Mouse (Mus musculus) stomach, embryonic 14.5 days (tissue): ENCODE data around the gene Steap2. TPM values are rescaled to one million over a fixed set of nuclear protein-coding genes. Genes with fewer than 3 reads are reported as not detected.
"Not testable (repeated sequence)": the region's sequence is repeated elsewhere in the genome, so short reads cannot be mapped to it uniquely, and the experiment has no call there.

ENCODE experiments used
- ATAC-seq: fragments of 200-750 bp; cut with Nextera tagmentation; 2 replicates; pipeline ENCODE4 v1.8.0; 2017; ENCODE audit warnings: low read depth, moderate TSS enrichment; ENCODE audit not compliant: insufficient number of reproducible peaks, insufficient read depth, low FRiP score
- H3K27ac ChIP-seq: fragments of 300-500 bp; sonication (generic); 2 replicates; pipeline ENCODE4 v1.5.1; 2014; ENCODE audit warnings: mild to moderate bottlenecking, low read length, moderate library complexity, mixed read lengths
- H3K27me3 ChIP-seq: fragments of 300-500 bp; sonication (generic); 2 replicates; pipeline ENCODE4 v1.6.1; 2014; ENCODE audit warnings: low read length, control low read depth, mixed read lengths; ENCODE audit not compliant: control insufficient read depth, insufficient read depth
- H3K36me3 ChIP-seq: fragments of 300-500 bp; sonication (generic); 2 replicates; pipeline ENCODE4 v1.6.1; 2014; ENCODE audit warnings: mild to moderate bottlenecking, control low read depth, low read length, moderate library complexity, mixed read lengths; ENCODE audit not compliant: control insufficient read depth, insufficient read depth
- H3K4me1 ChIP-seq: fragments of 300-500 bp; sonication (generic); 2 replicates; pipeline ENCODE4 v1.6.1; 2014; ENCODE audit warnings: low read length, control low read depth, mixed read lengths; ENCODE audit not compliant: control insufficient read depth, insufficient read depth
- H3K4me2 ChIP-seq: fragments of 300-500 bp; sonication (generic); replicated peaks from 2 replicates; pipeline ENCODE4 v1.6.1; 2014; ENCODE audit warnings: low read depth, low read length, control low read depth
- H3K4me3 ChIP-seq: fragments of 300-500 bp; sonication (generic); 2 replicates; pipeline ENCODE4 v1.5.1; 2014; ENCODE audit warnings: low read depth, low read length, control low read depth
- H3K9ac ChIP-seq: fragments of 300-500 bp; sonication (generic); replicated peaks from 2 replicates; pipeline ENCODE4 v1.6.1; 2014; ENCODE audit warnings: low read depth, mild to moderate bottlenecking, control low read depth, low read length, moderate library complexity, mixed read lengths
- H3K9me3 ChIP-seq: fragments of 300-500 bp; sonication (generic); 2 replicates; pipeline ENCODE4 v1.6.1; 2016; ENCODE audit warnings: low read depth, low read length, control low read depth; ENCODE audit not compliant: control insufficient read depth
- WGBS: fragments of 180-500 bp; shearing (Covaris S2); extraction: QIAGEN DNeasy Blood & Tissue Kit; methylation state at CpG from one replicate; pipeline ENCODE4 v1.1.7; 2014; 5-methylcytosine and 5-hydroxymethylcytosine counted together
- polyA plus RNA-seq: library from polyadenylated mRNA; unstranded; fragments of >200 nt; fragmentation: Nextera tagmentation; extraction: Ambion mirVana; gene quantifications from 2 replicates; pipeline ENCODE4 v1.2.1, GENCODE M21; 2014

Steap2 gene
- polyA plus RNA-seq, 1 experiment from 2014 or later, result 10.0 TPM

DNA sequence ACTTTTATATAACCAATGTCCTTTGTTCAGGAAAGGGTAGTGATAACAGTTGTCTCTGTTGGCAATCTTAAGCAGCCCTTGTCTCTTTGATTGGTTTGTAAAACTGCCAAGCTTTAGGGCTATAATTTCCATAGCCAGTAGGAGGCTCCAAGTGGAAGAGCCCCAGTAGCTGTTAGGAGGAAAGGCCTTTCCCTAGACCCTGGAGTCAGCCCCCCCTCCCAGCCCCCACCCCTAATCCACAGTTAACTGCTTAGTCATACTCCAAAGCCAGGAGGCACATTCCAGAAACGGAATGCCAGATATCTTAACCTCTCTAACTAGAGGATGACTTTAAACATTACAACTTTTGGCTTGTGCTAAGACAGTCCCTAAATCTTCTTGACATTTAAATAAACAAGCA is 7.4 kb downstream of the Steap2 start:
- H3K9ac ChIP-seq, result no peak overlapping the region
- no peaks in the 10 kb centered on the region for H3K27me3 ChIP-seq
- peak; percentile 61; the same call in 1 of the 2 replicates for ATAC-seq
- no peak overlapping the region for H3K27ac ChIP-seq
- H3K36me3 ChIP-seq, result no peaks in the 10 kb centered on the region
- H3K4me1 ChIP-seq, result 0 out of 2 replicates have a peak, but pooled peaks cover 10% of the 10 kb centered on the region
- no peaks in the 10 kb centered on the region for H3K9me3 ChIP-seq
- H3K4me2 ChIP-seq, result no peak overlapping the region
- H3K4me3 ChIP-seq, result no peak overlapping the region
- WGBS, result 3% methylated on average over 1 of the region's 1 CpGs

DNA sequence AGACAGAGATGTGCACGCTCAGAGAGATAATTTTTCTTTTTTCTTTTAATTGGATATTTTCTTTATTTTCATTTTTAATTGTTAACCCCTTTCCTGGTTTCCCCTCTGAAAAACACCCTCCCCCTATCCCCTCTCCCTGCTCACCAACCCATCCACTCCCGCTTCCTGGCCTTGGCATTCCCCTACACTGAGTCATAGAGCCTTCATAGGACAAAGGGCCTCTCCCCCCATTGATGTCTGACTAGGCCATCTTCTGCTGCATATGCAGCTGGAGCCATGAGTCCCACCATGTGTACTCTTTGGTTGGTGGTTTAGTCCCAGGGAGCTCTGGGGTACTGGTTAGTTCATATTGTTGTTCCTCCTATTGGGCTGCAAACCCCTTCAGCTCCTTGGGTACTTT is 9.4 kb downstream of the Steap2 start:
- H3K4me3 ChIP-seq, H3K4me2 ChIP-seq, H3K9me3 ChIP-seq, ATAC-seq, H3K9ac ChIP-seq, H3K27ac ChIP-seq, H3K36me3 ChIP-seq, H3K27me3 ChIP-seq: not testable (repeated sequence)
- 74% methylated on average over 2 of the region's 2 CpGs for WGBS
- H3K4me1 ChIP-seq, result 0 out of 2 replicates have a peak, but pooled peaks cover 10% of the 10 kb centered on the region

DNA sequence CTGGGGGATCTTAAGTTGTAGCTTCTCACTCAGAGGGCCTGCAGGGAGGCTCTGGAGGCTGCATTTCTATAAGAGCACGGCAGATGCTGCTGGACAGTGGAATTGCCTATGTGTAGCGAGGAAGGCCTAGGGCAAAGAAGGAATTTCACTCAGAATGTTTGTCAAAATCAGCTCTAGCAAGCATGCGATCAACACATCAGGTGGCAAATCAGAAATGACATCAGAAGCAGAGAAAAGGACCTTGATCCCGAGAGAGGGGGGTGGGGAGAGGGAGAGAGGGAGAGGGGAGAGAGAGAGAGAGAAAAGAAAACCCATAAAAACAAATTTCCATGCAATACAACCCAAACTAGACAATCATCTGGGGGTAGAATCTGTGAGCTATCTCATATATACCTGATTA is 11.1 kb downstream of the Steap2 start:
- Histone ChIP-seq H3K27ac (no peak overlapping the region), H3K36me3 (no peaks in the 10 kb centered on the region), H3K4me1 (0 out of 2 replicates have a peak, but pooled peaks cover 7% of the 10 kb centered on the region), H3K9me3 (no peaks in the 10 kb centered on the region), H3K9ac (no peak overlapping the region), H3K4me3 (no peak overlapping the region), H3K27me3 (no peaks in the 10 kb centered on the region), H3K4me2 (no peak overlapping the region)
- WGBS, result 78% methylated on average over 4 of the region's 4 CpGs
- ATAC-seq, result no peak

DNA sequence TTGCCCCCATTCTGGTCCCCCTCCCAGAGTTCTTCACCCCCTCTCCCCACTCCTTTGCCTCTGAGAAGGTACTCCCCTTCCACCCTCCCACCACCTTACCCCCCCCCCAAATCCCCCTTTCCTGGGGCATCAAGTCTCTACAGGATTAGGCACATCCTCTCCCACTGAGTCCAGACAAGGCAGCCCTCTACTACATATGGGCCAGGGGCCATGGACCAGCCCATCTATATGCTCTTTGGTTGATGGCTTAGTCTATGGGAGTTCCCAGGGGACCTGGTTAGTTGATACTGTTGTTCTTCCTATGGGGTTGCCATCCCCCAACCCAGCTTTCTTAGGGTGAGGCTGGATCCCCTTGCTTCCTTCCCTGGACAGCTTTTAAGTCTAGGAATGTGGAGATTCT is 14.9 kb downstream of the Steap2 start:
- H3K9me3 ChIP-seq, result no peaks in the 10 kb centered on the region
- no peak overlapping the region for H3K4me3 ChIP-seq
- no peak overlapping the region for H3K9ac ChIP-seq
- no peak overlapping the region for H3K4me2 ChIP-seq
- ATAC-seq, result no peak
- no peaks in the 10 kb centered on the region for H3K36me3 ChIP-seq
- H3K27me3 ChIP-seq, result no peaks in the 10 kb centered on the region
- H3K27ac ChIP-seq, result no peak overlapping the region
- no peaks in the 10 kb centered on the region for H3K4me1 ChIP-seq

DNA sequence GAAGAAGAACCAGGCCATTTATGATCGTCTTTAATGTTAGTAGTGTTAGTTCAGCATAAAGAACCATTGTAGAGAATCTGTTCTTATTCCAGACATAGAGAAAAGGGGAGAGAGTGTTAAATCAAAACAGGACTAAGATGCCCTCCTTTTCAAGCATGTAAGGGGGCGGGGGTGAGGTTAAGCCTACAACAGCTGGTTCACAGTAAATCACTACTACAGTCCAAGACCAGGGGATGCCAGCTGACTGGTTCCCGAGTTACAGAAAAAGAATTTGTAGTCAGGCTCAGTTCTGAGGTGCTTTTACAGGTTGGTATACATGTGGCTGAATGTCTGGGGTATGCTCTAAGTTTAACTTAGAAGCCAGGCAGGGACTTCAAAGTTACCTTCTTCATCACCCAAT is 18.3 kb downstream of the Steap2 start:
- no peaks in the 10 kb centered on the region for H3K4me1 ChIP-seq

DNA sequence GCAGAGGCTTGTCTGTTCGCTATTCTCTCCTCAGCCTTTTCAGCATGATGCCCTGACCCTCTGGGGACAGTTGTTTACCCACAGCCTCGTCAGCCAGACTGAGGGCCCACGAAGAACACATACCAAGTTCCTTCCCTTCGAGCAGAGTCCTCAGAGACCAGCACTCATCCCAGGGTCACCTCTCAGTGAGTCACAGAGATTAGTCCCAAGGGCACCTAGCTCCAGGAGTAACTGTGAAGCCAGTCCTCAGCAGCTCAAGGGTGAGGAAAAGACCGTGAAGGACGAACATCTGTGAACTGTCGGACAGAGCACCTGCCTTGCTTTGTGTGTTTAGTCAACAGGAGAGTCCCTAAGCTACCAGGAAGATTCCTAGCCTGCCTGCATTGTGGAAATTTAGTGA is 25.5 kb downstream of the Steap2 start:
- H3K27ac ChIP-seq, result no peak overlapping the region
- no peak for ATAC-seq
- no peaks in the 10 kb centered on the region for H3K4me1 ChIP-seq
- no peaks in the 10 kb centered on the region for H3K9me3 ChIP-seq
- 58% methylated on average over 7 of the region's 7 CpGs for WGBS
- no peak overlapping the region for H3K4me2 ChIP-seq
- no peak overlapping the region for H3K9ac ChIP-seq
- H3K4me3 ChIP-seq, result no peak overlapping the region
- H3K27me3 ChIP-seq, result no peaks in the 10 kb centered on the region
- H3K36me3 ChIP-seq, result peaks cover 8% of the 10 kb centered on the region

More for the DNA sequence above, 18.3 kb downstream of the Steap2 start:
- Histone ChIP-seq H3K4me2 (no peak overlapping the region), H3K27me3 (no peaks in the 10 kb centered on the region), H3K9ac (no peak overlapping the region), H3K36me3 (peaks cover 4% of the 10 kb centered on the region; the same call in 1 of the 2 replicates), H3K27ac (no peak overlapping the region), H3K4me3 (no peak overlapping the region), H3K9me3 (no peaks in the 10 kb centered on the region)
- WGBS, result 80% methylated on average over 3 of the region's 3 CpGs
- ATAC-seq, result no peak

DNA sequence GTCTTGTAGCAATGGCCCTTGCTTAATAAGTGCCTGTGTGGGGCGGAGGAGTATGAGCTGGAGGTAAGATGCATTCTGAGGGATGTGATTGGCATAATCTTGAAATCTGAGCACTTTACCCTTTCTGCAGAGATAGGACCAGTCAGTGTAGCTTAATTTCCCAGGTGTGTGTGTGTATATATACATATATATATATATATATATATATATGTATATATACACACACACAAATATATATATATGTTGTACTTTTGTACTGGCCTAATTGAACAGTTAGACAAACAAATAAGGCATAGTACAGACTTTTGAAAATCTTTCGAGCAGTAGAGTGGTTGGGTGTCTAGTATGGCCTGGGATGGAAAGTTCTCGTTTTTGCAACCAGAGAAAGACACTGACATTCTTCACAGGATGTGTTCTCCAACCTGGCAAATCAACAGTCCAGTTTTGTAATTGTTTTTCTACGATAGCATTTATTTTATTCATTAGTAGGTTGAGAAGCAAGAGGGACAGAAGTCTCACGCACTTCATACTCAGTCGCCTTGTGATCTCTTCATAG is 29.9 kb downstream of the Steap2 start:
- Histone ChIP-seq H3K9me3 (no peaks in the 10 kb centered on the region), H3K4me1 (no peaks in the 10 kb centered on the region), H3K36me3 (peaks cover 4% of the 10 kb centered on the region; the same call in 1 of the 2 replicates), H3K27me3 (no peaks in the 10 kb centered on the region), H3K4me3 (peak overlapping the region; percentile 71), H3K9ac (no peak overlapping the region), H3K4me2 (peak overlapping the region; percentile 97), H3K27ac (no peak overlapping the region)
- WGBS, result 46% methylated on average over 6 of the region's 6 CpGs
- no peak for ATAC-seq

DNA sequence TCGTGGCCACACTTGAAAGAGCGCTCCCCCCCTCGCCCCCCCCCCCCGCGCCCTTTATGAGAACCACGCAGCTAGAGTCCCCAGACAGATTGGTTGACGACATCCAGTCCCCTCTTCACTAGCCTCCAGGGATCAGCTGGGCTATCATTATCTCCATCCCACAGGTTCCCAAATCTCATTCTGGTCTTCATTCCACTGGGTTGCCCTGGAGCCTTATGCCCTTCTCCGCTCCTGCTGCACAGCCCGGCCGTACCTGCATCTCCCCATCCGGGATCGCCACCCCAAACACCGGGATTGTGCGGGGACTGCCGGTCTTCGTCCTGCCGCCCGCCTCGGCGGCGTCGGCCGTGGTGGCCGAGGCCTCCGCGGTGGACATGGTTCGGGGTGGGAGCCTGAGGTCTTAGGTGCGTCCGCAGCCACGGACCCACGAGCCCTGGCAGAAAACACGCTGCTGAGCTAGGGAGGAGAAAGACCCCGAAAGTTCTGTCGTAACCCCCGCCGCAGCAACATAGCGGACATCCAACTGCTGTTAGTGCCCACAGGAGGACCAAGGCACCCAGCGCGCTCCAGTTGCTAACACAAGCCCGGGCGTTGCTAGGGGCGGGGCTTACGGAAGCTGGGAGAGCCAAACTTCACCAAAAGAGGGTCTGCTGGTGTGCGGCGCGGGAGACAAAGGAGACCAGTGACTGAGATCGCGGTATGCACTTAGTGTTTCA is 30.6 kb downstream of the Steap2 start, which contains the start of gene Cfap69:
Cfap69 (minus strand) TSS at position 585 of the 716 bp plus-strand sequence.
- Histone ChIP-seq H3K27me3 (no peaks in the 10 kb centered on the region), H3K4me1 (no peaks in the 10 kb centered on the region), H3K9me3 (no peaks in the 10 kb centered on the region), H3K4me3 (peak within 1 kb of the TSS; percentile 71), H3K4me2 (peak within 1 kb of the TSS; percentile 97), H3K36me3 (peaks cover 1% of the 10 kb centered on the region; the same call in 1 of the 2 replicates), H3K9ac (peak within 1 kb of the TSS; percentile 55), H3K27ac (no peak within 1 kb of the TSS)
- WGBS, result under 1% methylated on average over 46 of the region's 48 CpGs
- ATAC-seq, result peak; percentile 94
